Mouse (Mus musculus): ENCODE measurements at regions not wholly inside any gene's neighbourhood (a gene's known extent, or its start where the extent isn't known, plus 50 kb on each side); places are given as distances from the start of the nearest gene placed in this dataset.
"Not testable (repeated sequence)": the region's sequence is repeated elsewhere in the genome, so short reads cannot be mapped to it uniquely, and the experiment has no call there.

DNA sequence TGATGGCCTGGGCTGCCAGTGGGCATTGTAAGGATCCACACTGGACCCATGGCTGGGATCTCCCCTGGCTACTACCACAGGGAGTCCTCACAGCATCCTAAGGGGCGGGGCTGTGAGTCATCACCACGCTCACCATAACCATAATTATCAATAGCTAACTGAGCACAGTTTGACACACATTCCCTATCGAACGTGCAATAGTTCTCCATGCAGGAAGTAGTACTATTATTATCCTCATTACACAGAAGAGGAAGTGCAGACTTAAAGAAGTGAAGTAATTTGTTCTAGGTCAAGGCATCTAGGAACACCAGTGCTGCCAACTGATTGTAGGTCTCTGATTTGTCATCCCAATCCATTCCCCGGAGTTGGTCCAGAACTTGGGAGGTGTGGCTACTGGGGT lies 84.1 kb upstream of the Trim2 start:
- Histone ChIP-seq H3K4me2 (ENCODE audit: low read length) (no peak overlapping the region), H3K9ac (ENCODE audit: low read length) (no peak overlapping the region), H3K9me3 (ENCODE audit: control insufficient read depth, low read length) (no peaks in the 10 kb centered on the region), H3K4me1 (ENCODE audit: control insufficient read depth in 2 of 2, insufficient read depth in 2 of 2, low read length in 2 of 2) (peaks cover 4% of the 10 kb centered on the region in 2 experiments), H3K4me3 (ENCODE audit: control insufficient read depth in 1 of 2, insufficient read depth in 1 of 2, low read depth in 1 of 2, low read length in 2 of 2) (no peak overlapping the region), H3K27ac (replicated peaks in 1 of 2; ENCODE audit: control insufficient read depth in 1 of 2, insufficient read depth in 1 of 2, low read depth in 2 of 2, low read length in 2 of 2) (no peak overlapping the region), H3K36me3 (ENCODE audit: control insufficient read depth, insufficient read depth, low read length) (no peaks in the 10 kb centered on the region), H3K27me3 (ENCODE audit: control insufficient read depth, insufficient read depth, low read length) (no peaks in the 10 kb centered on the region; the same call in 1 of the 2 replicates)
- ATAC-seq (ENCODE audit: insufficient number of reproducible peaks, insufficient read depth, low FRiP score, low read depth): no peak
- 88% methylated on average over 5 of the region's 5 CpGs for WGBS

DNA sequence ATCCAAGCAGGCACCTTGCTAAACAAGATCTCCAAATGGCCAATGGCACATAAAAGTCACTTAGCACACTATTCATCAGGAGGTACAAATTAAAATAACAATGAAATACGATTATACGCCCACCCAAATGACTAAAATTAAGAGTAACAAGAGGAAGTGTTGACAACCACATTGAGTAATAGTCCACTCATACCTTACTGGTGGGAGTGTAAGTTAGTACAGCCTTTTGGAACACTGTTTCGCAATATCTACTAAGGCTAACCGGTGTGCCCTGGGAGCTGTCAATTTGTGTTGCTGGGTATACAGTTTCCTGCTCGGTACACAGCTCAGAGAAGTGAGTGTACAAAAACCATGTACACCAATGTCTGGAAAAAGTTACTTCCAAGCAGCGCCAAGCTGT lies 81.8 kb upstream of the Trim2 start:
- H3K27me3 ChIP-seq (ENCODE audit: control insufficient read depth, insufficient read depth, low read length): no peaks in the 10 kb centered on the region; the same call in 1 of the 2 replicates
- H3K4me2 ChIP-seq (ENCODE audit: low read length): no peak overlapping the region
- peaks cover 7% of the 10 kb centered on the region in 2 experiments for H3K4me1 ChIP-seq (ENCODE audit: control insufficient read depth in 2 of 2, insufficient read depth in 2 of 2, low read length in 2 of 2)
- no peak overlapping the region for H3K9ac ChIP-seq (ENCODE audit: low read length)
- H3K4me3 ChIP-seq (ENCODE audit: control insufficient read depth in 1 of 2, insufficient read depth in 1 of 2, low read depth in 1 of 2, low read length in 2 of 2): no peak overlapping the region
- no peaks in the 10 kb centered on the region for H3K9me3 ChIP-seq (ENCODE audit: control insufficient read depth, low read length)
- 87% methylated on average over 6 of the region's 6 CpGs for WGBS
- no peak for ATAC-seq (ENCODE audit: insufficient number of reproducible peaks, insufficient read depth, low FRiP score, low read depth)
- no peak overlapping the region for H3K27ac ChIP-seq (replicated peaks in 1 of 2; ENCODE audit: control insufficient read depth in 1 of 2, insufficient read depth in 1 of 2, low read depth in 2 of 2, low read length in 2 of 2)
- H3K36me3 ChIP-seq (ENCODE audit: control insufficient read depth, insufficient read depth, low read length): no peaks in the 10 kb centered on the region

DNA sequence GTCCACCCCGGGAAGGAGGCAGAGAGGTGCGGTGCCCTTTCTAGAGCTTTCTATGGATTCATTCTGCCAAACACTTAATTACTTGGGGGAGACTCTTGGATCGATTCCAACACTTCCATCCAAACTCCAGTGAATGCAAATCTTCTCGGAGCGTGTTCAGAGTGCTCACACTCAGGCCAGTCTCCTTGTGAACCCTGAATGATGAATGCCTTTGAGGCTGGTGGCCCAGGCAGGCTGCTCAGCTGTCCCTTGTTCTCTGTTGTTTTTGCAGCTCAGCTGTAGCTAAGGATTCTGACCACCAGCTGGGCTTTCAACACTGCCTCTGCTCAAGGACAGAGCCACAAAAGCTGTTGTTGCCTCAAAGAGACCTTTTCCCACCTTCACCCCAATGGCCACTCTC lies 79.0 kb upstream of the Trim2 start:
- no peaks in the 10 kb centered on the region for H3K36me3 ChIP-seq (ENCODE audit: control insufficient read depth, insufficient read depth, low read length)
- ATAC-seq (ENCODE audit: insufficient number of reproducible peaks, insufficient read depth, low FRiP score, low read depth): no peak
- H3K9ac ChIP-seq (ENCODE audit: low read length): no peak overlapping the region
- WGBS: 66% methylated on average over 5 of the region's 5 CpGs
- no peaks in the 10 kb centered on the region for H3K9me3 ChIP-seq (ENCODE audit: control insufficient read depth, low read length)
- H3K27ac ChIP-seq (replicated peaks in 1 of 2; ENCODE audit: control insufficient read depth in 1 of 2, insufficient read depth in 1 of 2, low read depth in 2 of 2, low read length in 2 of 2): no peak overlapping the region
- H3K4me3 ChIP-seq (ENCODE audit: control insufficient read depth in 1 of 2, insufficient read depth in 1 of 2, low read depth in 1 of 2, low read length in 2 of 2): no peak overlapping the region
- H3K4me2 ChIP-seq (ENCODE audit: low read length): no peak overlapping the region
- H3K27me3 ChIP-seq (ENCODE audit: control insufficient read depth, insufficient read depth, low read length): no peaks in the 10 kb centered on the region
- H3K4me1 ChIP-seq (ENCODE audit: control insufficient read depth in 2 of 2, insufficient read depth in 2 of 2, low read length in 2 of 2): peaks cover 15 to 21% of the 10 kb centered on the region in 2 experiments

DNA sequence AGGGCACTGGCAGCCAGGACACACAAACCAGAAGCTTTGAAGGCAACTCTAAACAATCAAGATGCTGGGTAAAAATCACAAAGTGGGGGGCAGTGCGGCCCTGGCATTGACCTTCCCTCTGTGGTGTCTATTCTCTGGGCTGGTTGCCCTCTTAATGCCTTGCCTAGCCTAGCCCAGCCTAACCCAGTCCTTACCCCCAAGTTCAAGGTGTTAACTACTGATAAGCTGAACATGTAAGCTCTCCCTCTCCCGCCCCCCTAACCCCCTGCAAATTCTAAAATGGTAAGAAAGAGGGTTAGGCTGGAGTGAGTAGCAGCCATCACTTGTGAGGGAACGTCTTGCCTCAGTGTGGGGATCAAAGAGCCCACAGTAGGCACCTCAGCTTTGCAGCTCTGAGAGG lies 76.9 kb upstream of the Trim2 start:
- WGBS: 63% methylated on average over 3 of the region's 3 CpGs
- Histone ChIP-seq H3K27me3 (ENCODE audit: control insufficient read depth, insufficient read depth, low read length) (no peaks in the 10 kb centered on the region), H3K4me3 (ENCODE audit: control insufficient read depth in 1 of 2, insufficient read depth in 1 of 2, low read depth in 1 of 2, low read length in 2 of 2) (no peak overlapping the region), H3K4me2 (ENCODE audit: low read length) (no peak overlapping the region), H3K9me3 (ENCODE audit: control insufficient read depth, low read length) (no peaks in the 10 kb centered on the region), H3K27ac (replicated peaks in 1 of 2; ENCODE audit: control insufficient read depth in 1 of 2, insufficient read depth in 1 of 2, low read depth in 2 of 2, low read length in 2 of 2) (no peak overlapping the region), H3K4me1 (ENCODE audit: control insufficient read depth in 2 of 2, insufficient read depth in 2 of 2, low read length in 2 of 2) (peaks cover 15 to 21% of the 10 kb centered on the region in 2 experiments), H3K36me3 (ENCODE audit: control insufficient read depth, insufficient read depth, low read length) (no peaks in the 10 kb centered on the region), H3K9ac (ENCODE audit: low read length) (no peak overlapping the region)
- no peak for ATAC-seq (ENCODE audit: insufficient number of reproducible peaks, insufficient read depth, low FRiP score, low read depth)

DNA sequence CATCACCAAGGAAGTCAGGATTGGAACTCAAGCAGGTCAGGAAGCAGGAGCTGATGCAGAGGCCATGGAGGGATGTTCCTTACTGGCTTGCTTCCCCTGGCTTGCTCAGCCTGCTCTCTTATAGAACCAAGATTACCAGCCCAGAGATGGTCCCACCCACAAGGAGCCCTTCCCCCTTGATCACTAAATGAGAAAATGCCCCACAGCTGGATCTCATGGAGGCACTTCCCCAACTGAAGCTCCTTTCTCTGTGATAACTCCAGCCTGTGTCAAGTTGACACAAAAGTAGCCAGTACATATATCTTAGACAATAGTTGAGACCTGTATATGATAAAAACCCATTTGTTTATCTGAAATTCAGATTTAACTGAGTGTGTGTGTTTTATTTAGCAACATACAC lies 76.4 kb upstream of the Trim2 start:
- not testable (repeated sequence) for H3K36me3 ChIP-seq (ENCODE audit: control insufficient read depth, insufficient read depth, low read length); H3K27me3 ChIP-seq (ENCODE audit: control insufficient read depth, insufficient read depth, low read length); H3K27ac ChIP-seq (replicated peaks in 1 of 2; ENCODE audit: control insufficient read depth in 1 of 2, insufficient read depth in 1 of 2, low read depth in 2 of 2, low read length in 2 of 2); H3K9me3 ChIP-seq (ENCODE audit: control insufficient read depth, low read length); ATAC-seq (ENCODE audit: insufficient number of reproducible peaks, insufficient read depth, low FRiP score, low read depth); H3K4me3 ChIP-seq (ENCODE audit: control insufficient read depth in 1 of 2, insufficient read depth in 1 of 2, low read depth in 1 of 2, low read length in 2 of 2); H3K9ac ChIP-seq (ENCODE audit: low read length); H3K4me2 ChIP-seq (ENCODE audit: low read length)
- peaks cover 15 to 21% of the 10 kb centered on the region in 2 experiments for H3K4me1 ChIP-seq (ENCODE audit: control insufficient read depth in 2 of 2, insufficient read depth in 2 of 2, low read length in 2 of 2)

DNA sequence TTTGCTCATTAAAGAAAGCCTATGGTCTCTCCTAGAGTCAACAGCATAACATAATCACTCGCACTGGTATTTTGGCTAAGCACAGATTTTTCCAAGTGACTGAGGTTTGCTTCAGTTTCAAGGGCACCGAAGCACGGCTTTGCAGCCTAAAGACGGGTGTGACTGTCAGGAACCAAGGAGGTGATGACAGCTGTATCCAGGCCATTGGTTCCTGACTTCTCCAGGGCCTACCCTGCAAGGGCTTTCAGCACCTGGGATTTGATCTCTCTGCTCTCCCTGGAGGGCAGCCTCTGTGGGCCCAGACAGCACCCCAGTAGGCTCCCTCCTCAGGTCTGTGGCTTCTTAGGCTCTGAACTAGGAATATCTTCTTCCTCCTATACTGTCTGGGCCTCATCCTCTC lies 75.3 kb upstream of the Trim2 start:
- Histone ChIP-seq H3K4me2 (ENCODE audit: low read length) (no peak overlapping the region), H3K27ac (replicated peaks in 1 of 2; ENCODE audit: control insufficient read depth in 1 of 2, insufficient read depth in 1 of 2, low read depth in 2 of 2, low read length in 2 of 2) (peak overlapping the region; percentile 15 to 34; a peak in 3 of 4 replicates), H3K9me3 (ENCODE audit: control insufficient read depth, low read length) (no peaks in the 10 kb centered on the region), H3K36me3 (ENCODE audit: control insufficient read depth, insufficient read depth, low read length) (no peaks in the 10 kb centered on the region), H3K27me3 (ENCODE audit: control insufficient read depth, insufficient read depth, low read length) (no peaks in the 10 kb centered on the region), H3K4me1 (ENCODE audit: control insufficient read depth in 2 of 2, insufficient read depth in 2 of 2, low read length in 2 of 2) (peaks cover 15 to 21% of the 10 kb centered on the region in 2 experiments), H3K9ac (ENCODE audit: low read length) (no peak overlapping the region), H3K4me3 (ENCODE audit: control insufficient read depth in 1 of 2, insufficient read depth in 1 of 2, low read depth in 1 of 2, low read length in 2 of 2) (no peak overlapping the region)
- ATAC-seq (ENCODE audit: insufficient number of reproducible peaks, insufficient read depth, low FRiP score, low read depth): peak; percentile 79
- 14% methylated on average over 4 of the region's 4 CpGs for WGBS

DNA sequence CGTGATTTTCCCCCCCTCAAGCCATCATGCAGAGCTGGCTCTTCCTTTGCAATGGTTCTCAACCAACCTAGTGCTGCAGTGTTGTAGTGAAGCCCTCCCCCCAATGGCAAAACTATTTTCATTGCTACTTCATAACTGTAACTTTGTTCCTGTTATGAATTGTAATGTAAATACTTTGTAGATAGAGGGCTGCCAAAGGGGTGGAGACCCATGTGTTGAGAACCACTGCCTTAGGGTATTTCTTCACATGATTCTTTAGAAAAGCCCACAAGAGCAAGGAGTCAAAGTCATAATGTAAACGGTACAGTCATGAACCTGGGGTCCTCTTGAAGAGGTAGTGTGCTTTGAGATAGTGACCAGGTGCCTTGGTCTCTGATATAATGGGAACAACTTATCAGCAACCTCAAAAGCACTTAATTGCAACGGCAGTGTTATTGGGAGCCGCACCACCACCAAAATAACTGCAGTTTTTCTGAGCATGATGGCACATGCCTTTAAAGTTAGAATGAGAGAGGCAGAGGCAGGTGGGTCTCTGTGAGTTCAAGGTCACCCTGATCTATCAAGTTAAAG lies 72.4 kb upstream of the Trim2 start:
- WGBS: 62% methylated on average over 4 of the region's 4 CpGs
- Histone ChIP-seq H3K27me3 (ENCODE audit: control insufficient read depth, insufficient read depth, low read length) (no peaks in the 10 kb centered on the region), H3K4me2 (ENCODE audit: low read length) (no peak overlapping the region), H3K27ac (replicated peaks in 1 of 2; ENCODE audit: control insufficient read depth in 1 of 2, insufficient read depth in 1 of 2, low read depth in 2 of 2, low read length in 2 of 2) (no peak overlapping the region), H3K4me1 (ENCODE audit: control insufficient read depth in 2 of 2, insufficient read depth in 2 of 2, low read length in 2 of 2) (peaks cover 9 to 20% of the 10 kb centered on the region in 2 experiments), H3K36me3 (ENCODE audit: control insufficient read depth, insufficient read depth, low read length) (no peaks in the 10 kb centered on the region), H3K9me3 (ENCODE audit: control insufficient read depth, low read length) (no peaks in the 10 kb centered on the region), H3K4me3 (ENCODE audit: control insufficient read depth in 1 of 2, insufficient read depth in 1 of 2, low read depth in 1 of 2, low read length in 2 of 2) (no peak overlapping the region), H3K9ac (ENCODE audit: low read length) (no peak overlapping the region)
- ATAC-seq (ENCODE audit: insufficient number of reproducible peaks, insufficient read depth, low FRiP score, low read depth): no peak

DNA sequence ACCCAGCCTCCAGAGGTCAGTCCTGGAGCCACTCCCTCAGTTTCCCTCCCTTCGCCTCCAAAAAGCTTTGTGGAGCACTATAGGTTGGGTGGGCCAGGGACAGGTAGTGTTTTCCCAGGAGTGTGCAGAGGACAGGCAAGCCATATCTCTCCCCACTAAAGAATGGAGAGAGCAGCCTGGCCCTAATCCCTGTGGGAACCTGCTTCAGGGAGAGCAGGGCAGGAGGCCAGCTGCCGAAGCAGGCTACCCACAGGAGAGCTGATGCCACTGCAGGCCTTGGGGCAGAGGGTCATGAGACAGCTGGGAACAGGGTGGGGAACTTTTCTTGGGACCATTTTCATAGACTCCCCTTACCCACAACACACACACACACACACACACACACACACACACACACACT lies 69.8 kb upstream of the Trim2 start:
- Histone ChIP-seq H3K27ac (replicated peaks in 1 of 2; ENCODE audit: control insufficient read depth in 1 of 2, insufficient read depth in 1 of 2, low read depth in 2 of 2, low read length in 2 of 2) (no peak overlapping the region), H3K4me2 (ENCODE audit: low read length) (no peak overlapping the region), H3K4me3 (ENCODE audit: control insufficient read depth in 1 of 2, insufficient read depth in 1 of 2, low read depth in 1 of 2, low read length in 2 of 2) (no peak overlapping the region), H3K36me3 (ENCODE audit: control insufficient read depth, insufficient read depth, low read length) (no peaks in the 10 kb centered on the region), H3K4me1 (ENCODE audit: control insufficient read depth in 2 of 2, insufficient read depth in 2 of 2, low read length in 2 of 2) (peaks cover 6 to 10% of the 10 kb centered on the region in 2 experiments), H3K27me3 (ENCODE audit: control insufficient read depth, insufficient read depth, low read length) (no peaks in the 10 kb centered on the region), H3K9me3 (ENCODE audit: control insufficient read depth, low read length) (no peaks in the 10 kb centered on the region), H3K9ac (ENCODE audit: low read length) (no peak overlapping the region)
- ATAC-seq (ENCODE audit: insufficient number of reproducible peaks, insufficient read depth, low FRiP score, low read depth): no peak
- WGBS: 49% methylated on average over 2 of the region's 2 CpGs
